Mouse (Mus musculus) myocyte (in vitro differentiated cells): ENCODE measurements around the gene Gm13212. TPM values are rescaled to one million over a fixed set of nuclear protein-coding genes. Genes with fewer than 3 reads are reported as not detected.
"Not testable (repeated sequence)": the region's sequence is repeated elsewhere in the genome, so short reads cannot be mapped to it uniquely, and the experiment has no call there.

Experiments
- H3K27me3 ChIP-seq: one replicate; pipeline ENCODE4 v1.6.1; 2011; ENCODE audit not compliant: control insufficient read depth, insufficient read depth, insufficient read length
- H3K36me3 ChIP-seq: one replicate; pipeline ENCODE4 v1.6.1; 2011; ENCODE audit not compliant: control insufficient read depth, insufficient read depth
- H3K4me2 ChIP-seq: one replicate; pipeline ENCODE4 v1.6.1; 2011; ENCODE audit warnings: low read depth, control low read depth
- H3K4me3 ChIP-seq: one replicate; pipeline ENCODE4 v1.5.1; 2011; ENCODE audit warnings: mild to moderate bottlenecking, control low read depth, moderate library complexity
- H3K79me2 ChIP-seq: one replicate; pipeline ENCODE4 v1.6.1; 2011; ENCODE audit not compliant: control insufficient read depth, insufficient read depth
- H3ac ChIP-seq: one replicate; pipeline ENCODE4 v1.6.1; 2011; ENCODE audit not compliant: control insufficient read depth, insufficient read length
- CEBPB ChIP-seq: IDR thresholded peaks from 2 replicates; pipeline ENCODE4 v1.6.1; 2011; ENCODE audit warnings: mild to moderate bottlenecking, moderate library complexity; ENCODE audit not compliant: poor library complexity, insufficient read depth, severe bottlenecking
- E2F4 ChIP-seq: IDR thresholded peaks from one replicate; pipeline ENCODE4 v1.6.1; 2011; ENCODE audit warnings: mild to moderate bottlenecking, control low read depth, moderate library complexity; ENCODE audit not compliant: insufficient read depth
- MYOD1 ChIP-seq, 3 experiments: IDR thresholded peaks; one replicate each; pipeline ENCODE4 v1.6.1; 2011; ENCODE audit warnings: control low read depth in 2 of 3, low read depth in 2 of 3, mild to moderate bottlenecking in 2 of 3, moderate library complexity in 1 of 3; ENCODE audit not compliant: insufficient read length in 2 of 3, control insufficient read depth in 1 of 3
- MYOG ChIP-seq, 3 experiments: IDR thresholded peaks; one replicate each; pipeline ENCODE4 v1.6.1; 2011; ENCODE audit warnings: control low read depth in 2 of 3, low read depth in 2 of 3, mild to moderate bottlenecking in 2 of 3; ENCODE audit not compliant: insufficient read length in 2 of 3, control insufficient read depth in 1 of 3, insufficient read depth in 1 of 3
- SRF ChIP-seq: IDR thresholded peaks from one replicate; pipeline ENCODE4 v1.6.1; 2011; ENCODE audit warnings: low read depth; ENCODE audit not compliant: control insufficient read depth, insufficient read length
- TCF12 ChIP-seq: IDR thresholded peaks from one replicate; pipeline ENCODE4 v1.6.1; 2011; ENCODE audit warnings: mild to moderate bottlenecking, control low read depth; ENCODE audit not compliant: poor library complexity, insufficient read depth, severe bottlenecking
- TCF3 ChIP-seq: IDR thresholded peaks from one replicate; pipeline ENCODE4 v1.6.1; 2011; ENCODE audit warnings: low read depth, control low read depth; ENCODE audit not compliant: insufficient read length
- polyA plus RNA-seq: library from polyadenylated mRNA; unstranded; fragments of >200 nt; fragmentation: generic; extraction: Trizol; gene quantifications from one replicate; pipeline ENCODE4 v1.2.1, GENCODE M21; 2012; ENCODE audit warnings: missing spikeins

Gm13212 gene
- polyA plus RNA-seq: 0.71 TPM

DNA sequence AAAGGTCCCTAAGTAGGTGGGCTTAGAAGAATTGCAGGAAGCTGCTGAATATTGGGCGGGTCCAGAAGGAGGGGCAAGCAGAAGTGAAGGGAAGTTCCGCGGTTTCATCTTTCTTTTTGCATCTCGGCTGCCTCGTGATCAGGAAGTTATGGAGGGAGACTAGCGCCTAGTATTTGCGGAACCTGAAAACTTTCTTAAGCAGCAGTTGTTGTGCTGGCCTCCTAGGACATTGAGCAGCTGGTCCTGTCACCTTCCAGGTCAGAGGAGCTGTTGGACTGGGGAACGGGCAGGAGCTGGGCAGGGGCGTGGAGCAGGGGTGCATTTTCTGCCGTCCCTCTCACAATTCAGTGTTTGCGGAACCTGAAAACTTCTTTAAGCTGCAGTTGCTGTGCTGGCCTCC lies at the start of gene Gm13212:
TSS of gene Gm13212 (plus strand) at position 89 of the 400 bp plus-strand sequence.
- peak within 1 kb of the TSS; percentile 16 for H3K4me2 ChIP-seq
- not testable (repeated sequence) for H3ac ChIP-seq, H3K27me3 ChIP-seq, H3K79me2 ChIP-seq, H3K4me3 ChIP-seq, H3K36me3 ChIP-seq

DNA sequence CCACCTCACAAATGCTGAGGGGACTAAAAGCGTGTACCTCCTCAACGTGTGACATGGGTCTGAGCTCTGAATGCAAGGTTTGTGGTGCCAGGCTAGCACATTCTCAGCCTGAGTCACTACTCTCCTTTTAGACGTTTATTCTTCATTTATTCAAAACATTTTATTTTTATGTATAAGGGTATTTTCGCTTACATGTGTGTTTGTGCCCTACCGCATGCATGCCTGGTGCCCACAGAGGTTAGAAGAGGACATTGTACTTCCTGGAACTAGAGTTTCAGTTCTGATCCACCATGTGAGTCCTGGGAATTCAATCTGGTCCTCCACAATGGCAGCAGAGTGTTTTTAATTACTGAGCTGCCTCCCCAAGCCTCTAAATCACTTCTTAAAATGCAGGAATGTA lies 41.1 kb upstream of the Gm13212 start:
- not testable (repeated sequence) for H3K4me2 ChIP-seq, H3K79me2 ChIP-seq, H3K36me3 ChIP-seq, H3K27me3 ChIP-seq, H3ac ChIP-seq, H3K4me3 ChIP-seq

DNA sequence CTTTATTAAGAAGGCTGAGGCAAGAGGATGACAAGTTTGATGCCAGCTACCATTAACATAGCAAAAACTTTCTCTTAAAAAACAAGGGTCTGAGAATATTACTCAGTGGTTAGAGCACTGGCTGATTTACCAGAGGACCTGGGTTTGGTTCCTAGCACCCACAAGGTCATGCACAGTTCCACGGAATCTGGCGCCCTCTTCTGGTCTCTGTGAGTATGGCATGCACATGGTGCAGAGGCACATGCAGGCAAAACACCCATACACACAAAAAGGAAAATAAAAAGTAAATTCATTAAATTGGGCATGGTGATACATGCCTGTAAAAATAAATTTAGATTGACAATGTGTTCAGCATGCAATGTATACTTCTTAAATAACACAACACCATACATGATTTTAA lies 39.9 kb upstream of the Gm13212 start:
- not testable (repeated sequence) for H3K27me3 ChIP-seq, H3ac ChIP-seq, H3K4me3 ChIP-seq, H3K4me2 ChIP-seq, H3K79me2 ChIP-seq, H3K36me3 ChIP-seq

DNA sequence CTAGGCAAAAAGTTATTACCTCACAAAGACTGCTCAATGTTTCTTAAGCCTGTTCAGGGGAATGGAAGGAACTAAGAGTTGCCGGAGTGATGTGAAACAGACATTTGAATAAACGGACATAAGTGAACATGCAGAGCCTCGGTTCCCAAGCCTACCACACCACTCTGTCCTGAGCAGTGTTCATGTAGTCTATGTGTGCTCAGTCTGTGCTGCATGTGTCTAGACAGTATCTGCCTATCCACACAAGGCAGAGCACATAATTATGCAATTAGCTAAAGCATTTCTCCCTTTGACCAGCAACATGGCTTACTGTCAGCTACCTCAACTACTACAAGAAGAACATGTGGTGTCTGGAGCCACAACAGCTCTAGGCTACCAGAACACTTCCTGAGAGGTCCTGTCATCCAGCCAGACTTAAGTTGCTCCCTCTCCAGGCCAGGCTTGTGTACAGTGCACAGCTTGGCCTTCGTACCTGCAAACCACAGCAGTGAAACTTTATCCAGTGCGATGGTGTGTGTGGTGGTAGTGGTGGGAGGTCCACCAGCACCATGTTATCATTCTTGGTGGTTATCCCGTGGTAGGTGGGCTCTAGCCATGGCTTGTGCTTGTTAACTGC lies 39.1 kb upstream of the Gm13212 start:
- not testable (repeated sequence) for H3K4me3 ChIP-seq, H3K27me3 ChIP-seq, H3K79me2 ChIP-seq, H3ac ChIP-seq, H3K4me2 ChIP-seq, H3K36me3 ChIP-seq

DNA sequence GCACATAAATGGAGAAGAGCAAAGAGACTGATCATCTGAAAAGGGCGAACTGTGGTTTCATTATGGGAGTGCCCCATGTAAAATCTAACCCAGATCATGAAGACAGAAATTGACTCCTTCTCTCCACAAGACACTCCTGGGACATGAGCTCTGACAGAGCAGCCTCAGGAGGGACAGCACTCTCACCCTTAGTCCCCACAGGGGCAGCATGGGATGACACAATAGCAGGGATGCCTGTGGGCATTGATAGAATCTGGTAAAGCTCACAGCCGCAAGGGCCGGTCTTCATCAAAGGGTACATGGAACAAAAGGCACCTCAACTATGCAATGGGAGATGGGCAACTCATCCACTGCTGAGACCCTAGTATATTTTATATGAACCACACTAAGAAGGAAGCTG lies 38.5 kb upstream of the Gm13212 start:
- H3K36me3 ChIP-seq, H3K27me3 ChIP-seq, H3K79me2 ChIP-seq, H3ac ChIP-seq, H3K4me2 ChIP-seq, H3K4me3 ChIP-seq: not testable (repeated sequence)

DNA sequence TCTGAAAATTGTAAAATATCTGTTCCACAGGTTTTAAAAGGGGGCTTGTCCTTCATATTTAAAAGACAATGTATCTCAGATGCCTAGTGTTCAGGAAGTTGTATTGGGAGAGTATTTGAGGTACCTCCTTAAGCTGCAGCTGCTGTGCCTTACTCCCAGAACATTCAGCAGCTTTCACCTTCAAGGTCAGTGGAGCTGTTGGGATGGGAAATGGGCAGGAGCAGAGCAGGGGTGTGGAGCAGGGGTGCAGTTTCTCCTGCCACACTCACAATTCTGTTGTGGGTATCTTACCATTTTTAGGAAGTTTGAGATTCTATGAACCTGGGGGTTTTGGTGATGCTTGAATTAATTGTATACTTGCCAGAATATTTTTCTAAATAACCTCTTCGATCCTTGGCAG lies 28.3 kb upstream of the Gm13212 start:
- no peak overlapping the region for H3K4me3 ChIP-seq
- H3K36me3 ChIP-seq: no peaks in the 10 kb centered on the region
- H3K27me3 ChIP-seq: no peaks in the 10 kb centered on the region
- TF ChIP-seq CEBPB: no peak
- H3ac ChIP-seq: no peak overlapping the region
- no peaks in the 10 kb centered on the region for H3K79me2 ChIP-seq
- no peak overlapping the region for H3K4me2 ChIP-seq

DNA sequence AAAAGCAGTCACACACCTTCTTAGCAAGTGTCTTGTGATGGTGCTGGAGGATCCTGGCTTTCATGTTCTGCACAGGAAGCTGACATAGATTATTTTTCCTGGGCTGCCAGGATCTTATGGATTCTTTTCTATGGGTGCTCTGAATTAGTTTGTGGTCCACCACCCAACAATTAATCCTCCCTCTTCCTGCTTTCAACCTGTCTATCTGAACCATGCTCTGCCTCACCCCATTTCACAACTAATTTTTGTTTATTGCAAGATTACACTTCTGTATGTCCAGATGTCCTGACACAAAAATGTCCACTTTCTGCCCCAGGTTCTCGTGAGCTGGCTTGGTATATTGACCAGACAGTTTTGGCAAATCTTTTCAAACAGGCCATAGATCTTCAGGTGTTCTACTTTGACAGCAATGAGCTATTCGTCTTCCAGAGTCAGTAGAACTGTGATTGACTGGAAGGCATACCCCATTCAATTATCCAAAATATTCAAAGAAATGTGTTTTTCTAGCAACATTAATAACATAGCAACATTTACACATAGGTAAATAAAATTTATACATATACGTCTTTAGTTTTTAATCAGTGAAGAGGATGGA lies 25.4 kb upstream of the Gm13212 start:
- H3K36me3 ChIP-seq: no peaks in the 10 kb centered on the region
- H3K4me2 ChIP-seq: no peak overlapping the region
- no peak for TF ChIP-seq MYOG (IDR thresholded peaks at IDR 0.05; ENCODE audit: control insufficient read depth in 1 of 3, insufficient read depth in 1 of 3, insufficient read length in 2 of 3, low read depth in 2 of 3)
- TF ChIP-seq E2F4: no peak
- TF ChIP-seq TCF3: no peak
- TF ChIP-seq SRF: no peak
- no peak for TF ChIP-seq CEBPB
- TF ChIP-seq MYOD1 (IDR thresholded peaks at IDR 0.05; ENCODE audit: control insufficient read depth in 1 of 3, insufficient read length in 2 of 3, low read depth in 2 of 3): peak in 1 of 3 experiments; percentile 2
- TF ChIP-seq TCF12: no peak
- no peaks in the 10 kb centered on the region for H3K27me3 ChIP-seq
- H3ac ChIP-seq: no peak overlapping the region
- H3K79me2 ChIP-seq: no peaks in the 10 kb centered on the region
- no peak overlapping the region for H3K4me3 ChIP-seq
